Mouse (Mus musculus): Measurements from ENCODE around the gene Pxmp4. TPM values are rescaled to one million over a fixed set of nuclear protein-coding genes. Genes with fewer than 3 reads are reported as not detected.
A peak's percentile ranks its signal among the peaks of the same experiment; 100 is the strongest.

Pxmp4 gene
- polyA plus RNA-seq, 1 experiment from 2014 or later: 17.0 TPM

DNA sequence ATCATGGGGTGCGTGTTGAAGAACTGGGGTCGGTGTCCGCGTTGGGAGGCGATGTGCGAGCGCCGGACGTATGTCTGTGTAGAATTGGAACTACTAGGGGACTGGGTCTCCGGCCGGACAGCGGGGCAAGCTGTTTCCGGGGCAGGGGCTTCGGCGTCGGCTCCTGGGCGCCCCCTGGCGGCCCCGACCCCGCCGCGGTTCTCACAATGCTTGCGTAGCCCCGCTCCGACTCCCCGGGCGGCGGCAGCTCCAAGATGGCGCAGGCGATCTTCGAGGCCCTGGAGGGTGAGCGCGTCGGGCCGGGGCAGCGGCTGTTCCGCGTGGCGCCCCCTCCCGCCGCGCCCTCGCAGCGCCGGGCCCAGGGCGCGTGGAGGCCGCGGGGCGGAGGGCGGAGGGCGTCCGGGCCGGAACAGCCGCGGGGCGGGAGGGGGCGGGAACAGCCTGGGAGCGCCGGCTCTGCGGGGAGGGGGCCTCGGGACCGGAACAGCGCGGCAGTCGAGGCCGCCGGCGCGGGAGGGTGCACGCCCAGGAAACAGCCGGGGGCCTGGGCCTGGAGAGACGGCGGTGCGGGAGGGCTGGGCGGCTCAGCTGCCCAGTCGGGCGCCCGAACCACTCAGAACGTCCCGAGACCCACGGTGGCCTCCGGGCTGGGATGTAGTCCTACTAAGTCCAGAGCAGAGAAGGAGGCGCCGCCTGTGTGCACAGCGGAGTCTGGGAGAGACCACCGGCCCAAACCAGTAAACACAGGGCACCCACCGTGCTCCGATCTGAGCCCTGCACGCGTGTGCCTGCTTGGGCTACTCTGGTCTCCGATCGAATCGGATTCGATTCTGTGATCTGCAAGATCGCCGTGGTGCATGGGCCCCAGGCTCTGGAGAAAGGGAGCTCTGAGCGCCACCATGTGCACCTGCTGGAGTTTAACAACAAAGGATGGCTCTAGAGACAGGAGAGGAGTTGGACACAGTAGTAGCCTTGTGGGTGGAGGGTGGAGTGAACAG, 9.9 kb upstream of the Pxmp4 start, which contains the start of the genes Zfp341 and 4930519P11Rik:
Gene Zfp341, plus strand, starts transcription at position 180 of the 998 bp plus-strand sequence.
Gene 4930519P11Rik, minus strand, starts transcription at position 320 of the 998 bp plus-strand sequence.
- no peak for DNase-seq (ENCODE audit: low read depth, low spot score)
- H3K27me3 ChIP-seq: no peaks in the 10 kb centered on the region
- CTCF ChIA-PET: interaction anchor here (0.6 to 2.3 kb wide), 5 partner anchors 10 to 202 kb away, joined by 3 to 5 read pairs (median 4); partner anchors contain the start of gene Pxmp4
- peak; percentile 93 for ATAC-seq
- peak; percentile 100 for TF ChIP-seq CTCF (IDR thresholded peaks at IDR 0.05)
- in situ Hi-C loops (cut with MboI; ENCODE audit: low pct_unique_long_range_greater_than_20kb): no loop called here
- POLR2A ChIA-PET: interaction anchor here (0.9 to 1.0 kb wide), 2 partner anchors 177 to 203 kb away, joined by 3 read pairs; partner anchors contain the start of gene Cbfa2t2

DNA sequence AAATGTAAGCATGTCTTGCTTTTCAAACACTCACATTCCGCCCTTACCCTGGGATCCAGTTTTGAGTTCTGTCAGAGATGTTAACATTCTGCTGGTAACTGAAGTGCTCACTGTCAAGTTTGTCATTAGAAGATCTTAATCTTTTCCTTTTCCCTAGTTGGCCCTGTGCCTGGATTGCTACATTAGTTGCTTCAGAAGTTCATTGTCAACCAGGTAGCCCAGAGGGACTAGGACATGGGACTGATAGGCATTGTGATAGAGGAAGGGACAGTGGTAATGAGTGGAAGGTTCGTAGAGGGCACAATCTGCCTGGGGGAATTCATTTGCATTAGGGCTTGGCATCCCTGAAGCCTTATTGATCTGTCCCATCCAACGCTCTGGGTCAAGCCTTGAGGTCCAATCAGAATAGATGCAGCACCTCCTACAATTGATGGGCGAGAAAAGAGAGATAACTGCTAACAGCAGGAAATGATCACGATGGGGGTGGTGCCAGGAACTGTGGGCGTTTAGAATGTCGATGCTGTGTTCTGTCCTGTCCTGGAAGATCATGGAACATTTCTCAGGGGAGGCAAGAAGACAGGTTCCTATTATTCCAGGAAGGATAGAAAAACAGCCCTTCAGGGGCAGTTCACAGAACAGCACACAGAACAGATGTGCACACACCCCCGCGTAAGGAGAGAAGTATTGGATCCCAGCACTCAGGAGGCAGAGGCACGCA, 5.7 kb upstream of the Pxmp4 start:
- in situ Hi-C loops (cut with MboI; ENCODE audit: low pct_unique_long_range_greater_than_20kb): no loop called here
- CTCF ChIA-PET: no interaction called here
- no peak for TF ChIP-seq CTCF (IDR thresholded peaks at IDR 0.05)
- POLR2A ChIA-PET: no interaction called here
- DNase-seq (ENCODE audit: low read depth, low spot score) (no peak), ATAC-seq (no peak)
- H3K27me3 ChIP-seq: peaks cover 5% of the 10 kb centered on the region

DNA sequence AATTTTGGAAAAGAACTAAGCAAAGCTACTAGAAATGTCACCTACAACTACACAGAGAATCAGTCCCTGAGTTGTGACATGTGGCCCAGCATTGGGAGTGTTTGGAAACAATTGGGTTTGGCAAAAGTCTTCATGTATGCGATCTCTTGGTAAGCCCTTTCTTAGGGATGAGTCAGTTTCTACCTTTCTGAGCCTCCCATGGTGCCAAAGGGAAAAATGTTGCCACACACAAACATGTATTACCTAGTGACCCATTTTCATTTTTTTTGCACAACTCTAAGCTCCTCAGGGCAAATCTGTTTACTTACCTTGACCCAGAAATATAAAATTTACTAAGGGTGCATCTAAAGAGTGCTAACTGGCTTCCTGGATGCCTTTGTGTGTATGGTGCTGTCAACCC, 3.5 kb upstream of the Pxmp4 start:
- CTCF ChIA-PET: interaction anchor here (0.9 to 1.4 kb wide), 2 partner anchors 12 to 195 kb away, joined by 3 read pairs; no protein-coding TSS in a partner anchor

DNA sequence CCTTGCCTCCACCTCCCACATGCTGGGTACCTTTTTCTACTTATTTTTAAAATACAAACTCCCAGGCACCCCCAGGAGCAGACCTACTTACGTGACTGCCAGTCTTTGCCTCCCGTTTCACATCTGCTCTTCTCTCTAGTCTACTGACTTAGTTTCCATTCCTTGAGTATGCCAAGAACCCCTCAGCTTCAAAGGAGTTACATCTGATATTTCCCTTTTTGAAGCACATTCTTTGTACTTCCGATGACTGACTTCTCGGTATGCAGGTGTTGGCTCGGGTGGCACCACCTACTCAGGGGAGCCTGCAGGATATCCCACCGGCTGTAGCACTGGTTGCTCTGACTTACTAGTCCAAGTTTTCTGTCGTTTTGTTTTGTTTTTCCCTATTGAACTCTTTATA, 648 bp upstream of the Pxmp4 start:
- H3K27me3 ChIP-seq: peaks cover 5% of the 10 kb centered on the region
- CTCF ChIA-PET: no interaction called here
- in situ Hi-C loops (cut with MboI; ENCODE audit: low pct_unique_long_range_greater_than_20kb): no loop called here
- DNase-seq (ENCODE audit: low read depth, low spot score): no peak
- no peak for ATAC-seq
- TF ChIP-seq CTCF (IDR thresholded peaks at IDR 0.05): no peak
- POLR2A ChIA-PET: no interaction called here

More for the DNA sequence above, 3.5 kb upstream of the Pxmp4 start:
- peaks cover 5% of the 10 kb centered on the region for H3K27me3 ChIP-seq
- DNase-seq (ENCODE audit: low read depth, low spot score) (no peak), ATAC-seq (no peak)
- in situ Hi-C loops (cut with MboI; ENCODE audit: low pct_unique_long_range_greater_than_20kb): no loop called here
- no peak for TF ChIP-seq CTCF (IDR thresholded peaks at IDR 0.05)
- POLR2A ChIA-PET: no interaction called here

DNA sequence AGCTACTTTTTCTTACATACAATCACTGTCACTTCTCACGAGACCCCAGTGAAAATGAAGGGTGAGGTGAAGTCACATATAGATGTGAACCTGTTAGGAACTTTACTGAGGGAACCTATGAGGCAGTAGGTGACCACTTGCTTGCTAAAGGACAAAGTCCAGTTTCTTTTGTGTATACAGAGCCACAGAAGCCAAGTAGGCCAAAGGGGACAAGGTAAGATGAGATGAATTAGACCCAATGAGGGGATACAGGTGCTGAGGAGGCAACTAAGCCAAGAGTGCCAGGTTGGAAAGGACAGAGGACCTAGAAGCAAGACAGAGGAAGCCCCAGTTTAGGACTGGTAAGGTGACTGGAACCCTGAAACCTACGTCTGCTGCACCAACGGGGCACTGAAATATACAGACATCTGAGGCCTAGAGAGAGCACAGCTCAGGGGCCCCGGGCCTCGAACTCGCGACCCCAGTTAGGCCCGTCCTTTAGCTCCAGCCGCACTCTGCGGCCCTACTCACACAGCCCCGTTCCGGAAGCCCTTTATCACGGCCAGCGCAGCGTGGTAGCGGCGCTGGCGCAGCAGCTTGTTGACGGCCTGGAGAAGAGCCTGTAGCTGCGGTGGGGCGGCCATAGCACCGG, 386 bp downstream of the Pxmp4 start:
- ATAC-seq: no peak
- no peak for DNase-seq (ENCODE audit: low read depth, low spot score)
- H3K27me3 ChIP-seq: peaks cover 5% of the 10 kb centered on the region
- ChIA-PET CTCF (interaction anchor here (1.0 to 1.3 kb wide), 2 partner anchors 11 to 193 kb away, joined by 4 read pairs; no protein-coding TSS in a partner anchor), POLR2A (interaction anchor here (0.6 to 1.1 kb wide), 2 partner anchors 110 to 158 kb away, joined by 3 read pairs; no protein-coding TSS in a partner anchor)
- TF ChIP-seq CTCF (IDR thresholded peaks at IDR 0.05): no peak
- in situ Hi-C loops (cut with MboI; ENCODE audit: low pct_unique_long_range_greater_than_20kb): no loop called here

DNA sequence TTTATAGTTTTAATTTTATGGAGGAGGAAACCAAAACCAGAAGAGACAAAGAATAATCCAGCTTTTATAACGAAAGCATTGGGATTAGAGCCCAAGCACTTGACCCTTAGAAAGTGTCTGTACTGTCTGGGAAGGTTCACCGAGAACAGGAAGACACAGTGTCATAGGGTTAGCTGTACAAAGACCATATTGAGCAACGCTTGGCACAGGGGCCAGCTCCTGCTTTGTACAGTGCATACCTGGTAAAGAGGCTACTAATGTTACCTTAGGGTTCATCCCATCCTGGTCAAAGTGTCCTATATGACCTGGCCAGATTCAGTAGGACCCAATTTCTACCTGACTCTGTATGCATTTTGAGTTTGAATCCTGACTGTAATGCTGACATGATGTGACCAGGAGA, 2.2 kb downstream of the Pxmp4 start:
- ChIA-PET POLR2A (no interaction called here), CTCF (interaction anchor here (1.0 to 1.1 kb wide), 2 partner anchors 11 to 184 kb away, joined by 4 read pairs; no protein-coding TSS in a partner anchor)
- ATAC-seq: no peak
- in situ Hi-C loops (cut with MboI; ENCODE audit: low pct_unique_long_range_greater_than_20kb): no loop called here
- H3K27me3 ChIP-seq: no peaks in the 10 kb centered on the region
- TF ChIP-seq CTCF (IDR thresholded peaks at IDR 0.05): no peak
- no peak for DNase-seq (ENCODE audit: low read depth, low spot score)

DNA sequence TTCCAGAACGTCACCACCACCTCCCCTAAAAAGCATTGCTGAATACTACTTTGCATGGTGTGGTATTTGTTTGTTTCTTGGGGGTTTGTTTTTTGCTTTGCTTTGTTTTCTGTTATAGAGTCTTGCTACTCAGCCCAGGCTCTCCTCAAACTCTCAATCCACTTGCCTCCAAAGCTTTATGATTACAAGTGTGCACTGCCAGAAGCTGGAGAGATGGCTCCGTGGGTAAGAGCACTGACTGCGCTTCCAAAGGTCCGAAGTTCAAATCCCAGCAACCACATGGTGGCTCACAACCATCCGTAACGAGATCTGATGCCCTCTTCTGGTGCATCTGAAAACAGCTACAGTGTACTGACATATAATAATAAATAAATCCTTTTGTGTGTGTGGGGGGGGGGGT, 2.9 kb downstream of the Pxmp4 start:
- ChIA-PET POLR2A (no interaction called here), CTCF (interaction anchor here (1.1 kb wide), 1 partner anchor 10 kb away, joined by 4 read pairs; no protein-coding TSS in a partner anchor)
- in situ Hi-C loops (cut with MboI; ENCODE audit: low pct_unique_long_range_greater_than_20kb): no loop called here
- peak; percentile 41 for TF ChIP-seq CTCF (IDR thresholded peaks at IDR 0.05)
- ATAC-seq: no peak
- DNase-seq (ENCODE audit: low read depth, low spot score): no peak
- no peaks in the 10 kb centered on the region for H3K27me3 ChIP-seq

DNA sequence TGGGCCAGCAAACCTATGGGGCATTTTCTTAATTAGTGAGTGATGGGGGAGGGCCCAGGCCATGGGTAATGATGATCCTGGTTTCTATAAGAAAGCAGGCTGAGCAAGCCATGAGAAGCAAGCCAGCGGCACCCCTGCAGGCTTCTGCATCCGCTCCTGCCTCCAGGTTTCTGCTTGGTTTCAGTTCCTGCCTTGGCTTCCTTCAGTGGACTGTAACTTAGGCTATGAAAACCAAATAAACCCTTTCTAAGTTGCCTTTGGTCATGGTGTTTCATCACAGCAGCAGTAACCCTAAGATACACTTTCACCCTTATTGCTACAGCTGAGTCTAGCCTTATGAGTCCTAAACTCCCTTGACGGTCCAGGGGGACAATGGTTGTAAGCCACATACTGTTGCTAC, 6.1 kb downstream of the Pxmp4 start:
- CTCF ChIA-PET: no interaction called here
- no peaks in the 10 kb centered on the region for H3K27me3 ChIP-seq
- ATAC-seq: no peak
- TF ChIP-seq CTCF (IDR thresholded peaks at IDR 0.05): no peak
- in situ Hi-C loops (cut with MboI; ENCODE audit: low pct_unique_long_range_greater_than_20kb): loop anchor here (25.0 kb wide), 1 partner anchor 385 kb away; the partner anchor contains the start of gene Bpifb5
- no peak for DNase-seq (ENCODE audit: low read depth, low spot score)
- POLR2A ChIA-PET: interaction anchor here (0.6 kb wide), 1 partner anchor 21 kb away, joined by 3 read pairs; no protein-coding TSS in a partner anchor

DNA sequence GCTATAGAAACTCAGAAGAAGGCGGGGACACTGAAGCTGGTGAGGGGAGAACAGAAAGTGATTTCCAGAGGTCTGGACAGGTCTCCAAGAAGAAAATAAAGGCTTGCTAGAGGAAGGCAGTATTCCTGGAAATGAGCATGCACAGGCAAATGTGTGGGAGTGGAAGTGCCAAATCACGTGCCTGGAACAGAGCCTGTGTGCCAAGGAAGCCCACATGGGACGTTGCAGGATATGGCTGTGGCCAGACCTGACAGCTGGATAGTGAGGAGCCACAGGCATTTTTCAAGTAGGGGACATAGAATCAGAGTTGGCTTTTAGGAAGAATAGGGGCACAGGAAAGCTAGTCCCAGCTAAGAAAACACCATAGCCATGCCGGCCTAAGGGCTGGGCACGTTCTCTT, 7.7 kb downstream of the Pxmp4 start:
- CTCF ChIA-PET: interaction anchor here (0.8 to 1.5 kb wide), 2 partner anchors 11 kb away, joined by 3 to 4 read pairs; no protein-coding TSS in a partner anchor
- TF ChIP-seq CTCF (IDR thresholded peaks at IDR 0.05): no peak
- in situ Hi-C loops (cut with MboI; ENCODE audit: low pct_unique_long_range_greater_than_20kb): loop anchor here (25.0 kb wide), 1 partner anchor 383 kb away; the partner anchor contains the start of gene Bpifb5
- ATAC-seq (no peak), DNase-seq (ENCODE audit: low read depth, low spot score) (no peak)
- POLR2A ChIA-PET: no interaction called here
- H3K27me3 ChIP-seq: no peaks in the 10 kb centered on the region

DNA sequence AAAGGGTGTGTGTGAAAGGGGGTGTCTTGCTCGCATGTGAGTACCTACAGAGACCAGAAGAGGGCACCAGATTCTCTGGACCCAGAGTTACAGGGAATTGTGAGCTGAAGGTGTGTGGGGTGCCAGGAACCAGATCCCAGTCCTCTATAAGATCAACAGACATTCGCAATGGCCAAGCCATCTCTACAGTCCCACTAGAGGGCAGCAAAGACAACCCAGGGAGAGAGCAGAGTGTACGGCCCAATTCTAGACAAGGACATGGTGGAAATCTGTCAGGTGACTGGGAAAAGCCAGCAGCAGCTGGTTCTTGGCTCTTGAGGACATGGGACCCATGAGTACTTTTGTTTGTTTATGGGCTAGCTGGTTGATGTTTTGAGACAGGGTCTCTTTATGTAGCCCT, 10.5 kb downstream of the Pxmp4 start:
- CTCF ChIA-PET: interaction anchor here (1.1 kb wide), 1 partner anchor 13 kb away, joined by 3 read pairs; no protein-coding TSS in a partner anchor
- in situ Hi-C loops (cut with MboI; ENCODE audit: low pct_unique_long_range_greater_than_20kb): loop anchor here (5.0 to 25.0 kb wide), 2 partner anchors 181 to 381 kb away; partner anchors contain the start of gene Bpifb5
- POLR2A ChIA-PET: no interaction called here

More for the DNA sequence above, 10.5 kb downstream of the Pxmp4 start:
- ATAC-seq (no peak), DNase-seq (ENCODE audit: low read depth, low spot score) (no peak)
- TF ChIP-seq CTCF (IDR thresholded peaks at IDR 0.05): peak; percentile 68
- no peaks in the 10 kb centered on the region for H3K27me3 ChIP-seq

Data from Patski (cell line).